8 mouse cellular contexts compared by ENCODE assay signal in the genomic region with DNA sequence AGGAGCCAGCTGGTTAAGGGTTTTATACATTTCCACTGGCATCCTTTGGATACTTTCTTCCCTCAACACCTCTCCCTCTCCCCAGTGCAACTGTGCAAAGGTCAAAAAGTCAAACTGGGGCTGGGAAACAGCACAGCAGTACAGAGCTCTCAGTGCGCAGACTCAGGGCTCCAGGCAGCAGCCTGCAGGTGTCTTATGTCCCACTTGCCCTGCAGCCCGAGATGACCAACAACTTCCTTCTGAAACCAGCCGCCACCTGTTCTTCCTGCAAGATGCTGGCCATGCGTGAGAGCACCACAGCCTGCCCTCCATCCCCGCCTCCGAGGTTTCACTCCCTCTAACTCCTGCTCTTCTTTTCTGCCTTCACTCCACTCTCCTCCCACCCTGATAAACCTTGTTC. TPM values are rescaled to one million over a fixed set of nuclear protein-coding genes. Genes with fewer than 3 reads are reported as not detected.
DNase-seq lines count a peak whose midpoint lies in the region; TF ChIP-seq lines count a peak whose summit lies in the region.

No protein-coding gene starts in this region.

- intact Hi-C loops in left cerebral cortex, postnatal 4 days (cut with DNase I): no loop called here
- intact Hi-C loops in left cerebral cortex, adult 2 months (cut with DNase I): no loop called here

- no peak overlapping the region for H3K4me3 ChIP-seq in left cerebral cortex, adult 2 months
- peak overlapping the region; percentile 25; the same call in 1 of the 2 replicates for H3K4me3 ChIP-seq in embryonic facial prominence, embryonic 10.5 days
- no peak overlapping the region for H3K4me3 ChIP-seq in kidney, adult 2 months (ENCODE audit: insufficient read depth, low read depth, low read length)

- H3K27me3 ChIP-seq in embryonic facial prominence, embryonic 10.5 days (replicated peaks; ENCODE audit: low read depth, poor library complexity, severe bottlenecking): no peaks in the 10 kb centered on the region
- H3K27me3 ChIP-seq in kidney, adult 2 months (replicated peaks; ENCODE audit: control insufficient read depth, insufficient read depth, low read length): no peaks in the 10 kb centered on the region

- WGBS in embryonic facial prominence, embryonic 10.5 days: 46% methylated on average over 6 of the region's 6 CpGs
- 12% methylated on average over 6 of the region's 6 CpGs for WGBS in kidney, adult 2 months

- TF ChIP-seq POLR2A in kidney, adult 2 months (IDR thresholded peaks at IDR 0.05; ENCODE audit: low read depth, low read length): peak; percentile 33

- TF ChIP-seq CTCF in left cerebral cortex, adult 2 months (IDR thresholded peaks at IDR 0.05): no peak
- TF ChIP-seq CTCF in kidney, adult 2 months (conservative IDR thresholded peaks at IDR 0.05; ENCODE audit: insufficient read depth, insufficient read length, low read depth, low read length): no peak

- peaks cover 5% of the 10 kb centered on the region; the same call in 1 of the 2 replicates for H3K36me3 ChIP-seq in embryonic facial prominence, embryonic 10.5 days (replicated peaks)
- H3K36me3 ChIP-seq in kidney, adult 2 months (ENCODE audit: control insufficient read depth, insufficient read depth, low read length): no peaks in the 10 kb centered on the region

- H3K4me1 ChIP-seq in embryonic facial prominence, embryonic 10.5 days: peaks cover 34% of the 10 kb centered on the region
- H3K4me1 ChIP-seq in kidney, adult 2 months (ENCODE audit: control insufficient read depth, insufficient read depth, low read length): peaks cover 29% of the 10 kb centered on the region

- H3K9me3 ChIP-seq in embryonic facial prominence, embryonic 10.5 days: no peaks in the 10 kb centered on the region

- no peak overlapping the region for H3K27ac ChIP-seq in left cerebral cortex, adult 2 months
- H3K27ac ChIP-seq in embryonic facial prominence, embryonic 10.5 days (replicated peaks): peak overlapping the region; percentile 59
- peak overlapping the region; percentile 70 for H3K27ac ChIP-seq in kidney, adult 2 months (ENCODE audit: insufficient read depth, low read depth, low read length)

- DNase-seq in left cerebral cortex, postnatal 4 days: peak; percentile 15
- DNase-seq in left cerebral cortex, adult 2 months (ENCODE audit: extremely low spot score in 1 of 2, low spot score in 2 of 2): no peak
- peak; percentile 58 for DNase-seq in embryonic facial prominence, embryonic 10.5 days (ENCODE audit: low spot score)
- peak; percentile 71 for DNase-seq in kidney, adult 2 months
- peak; percentile 63 for DNase-seq in mesoderm, embryonic 11.5 days (ENCODE audit: low read depth, low spot score)
- peak; percentile 43 for DNase-seq in thymus, postnatal 14 days
- DNase-seq in adrenal gland, adult 2 months: no peak
- no peak for DNase-seq in T-cell, adult 2 months (ENCODE audit: low spot score)

RNA-seq across cellular contexts. Expression of a gene that starts 5.6 kb away (rescaled TPM):
- 10 to 100 TPM; 42.2 to 45.3 TPM for total RNA-seq in left cerebral cortex, postnatal 4 days (2021)
- 10 to 100 TPM; 57.5 to 59.7 TPM for total RNA-seq in left cerebral cortex, adult 2 months (2021)
- 3.0 and 4.4 TPM in 2 replicates for polyA plus RNA-seq in embryonic facial prominence, embryonic 10.5 days (2016; fragmentation: Nextera tagmentation; extraction: Ambion mirVana)
- polyA plus RNA-seq in kidney, adult 2 months (2012; rRNA removed): 11.4 and 11.8 TPM in 2 replicates
- 10 to 100 TPM; 22.6 to 25.1 TPM for total RNA-seq in adrenal gland, adult 2 months (2021)
- 6.1 and 7.7 TPM in 2 replicates for polyA plus RNA-seq in adrenal gland, adult 2 months (2012; rRNA removed)

RNA-seq across cellular contexts. Expression of a gene that starts 37.8 kb away (rescaled TPM):
- total RNA-seq in left cerebral cortex, postnatal 4 days (2021): 10 to 100 TPM; 23.4 to 28.5 TPM
- total RNA-seq in left cerebral cortex, adult 2 months (2021): 10 to 100 TPM; 30.9 to 35.3 TPM
- 52.9 and 57.9 TPM in 2 replicates for polyA plus RNA-seq in embryonic facial prominence, embryonic 10.5 days (2016; fragmentation: Nextera tagmentation; extraction: Ambion mirVana)
- polyA plus RNA-seq in kidney, adult 2 months (2012; rRNA removed): 17.2 and 19.6 TPM in 2 replicates
- total RNA-seq in adrenal gland, adult 2 months (2021): 10 to 100 TPM; 13.1 to 23.8 TPM
- 17.2 and 18.5 TPM in 2 replicates for polyA plus RNA-seq in adrenal gland, adult 2 months (2012; rRNA removed)

RNA-seq across cellular contexts. Expression of a gene that starts 57.5 kb away (rescaled TPM):
- total RNA-seq in left cerebral cortex, postnatal 4 days (2021): not detected
- total RNA-seq in left cerebral cortex, adult 2 months (2021): not detected
- not detected in 2 replicates for polyA plus RNA-seq in embryonic facial prominence, embryonic 10.5 days (2016; fragmentation: Nextera tagmentation; extraction: Ambion mirVana)
- not detected in 2 replicates for polyA plus RNA-seq in kidney, adult 2 months (2012; rRNA removed)
- total RNA-seq in adrenal gland, adult 2 months (2021): not detected
- polyA plus RNA-seq in adrenal gland, adult 2 months (2012; rRNA removed): not detected in 2 replicates

Comparison
In these comparisons a context has a peak if more than half of its experiments do, and no peak if none do; other contexts are left out.
1. DNase-seq: peak in left cerebral cortex, postnatal 4 days (single experiment), embryonic facial prominence, embryonic 10.5 days (single experiment), kidney, adult 2 months (single experiment), mesoderm, embryonic 11.5 days (single experiment) and thymus, postnatal 14 days (single experiment); none in left cerebral cortex, adult 2 months (0 of 2), adrenal gland, adult 2 months (single experiment) and T-cell, adult 2 months (single experiment).